Mouse (Mus musculus): ENCODE data around the gene Tgfb1.

DNA sequence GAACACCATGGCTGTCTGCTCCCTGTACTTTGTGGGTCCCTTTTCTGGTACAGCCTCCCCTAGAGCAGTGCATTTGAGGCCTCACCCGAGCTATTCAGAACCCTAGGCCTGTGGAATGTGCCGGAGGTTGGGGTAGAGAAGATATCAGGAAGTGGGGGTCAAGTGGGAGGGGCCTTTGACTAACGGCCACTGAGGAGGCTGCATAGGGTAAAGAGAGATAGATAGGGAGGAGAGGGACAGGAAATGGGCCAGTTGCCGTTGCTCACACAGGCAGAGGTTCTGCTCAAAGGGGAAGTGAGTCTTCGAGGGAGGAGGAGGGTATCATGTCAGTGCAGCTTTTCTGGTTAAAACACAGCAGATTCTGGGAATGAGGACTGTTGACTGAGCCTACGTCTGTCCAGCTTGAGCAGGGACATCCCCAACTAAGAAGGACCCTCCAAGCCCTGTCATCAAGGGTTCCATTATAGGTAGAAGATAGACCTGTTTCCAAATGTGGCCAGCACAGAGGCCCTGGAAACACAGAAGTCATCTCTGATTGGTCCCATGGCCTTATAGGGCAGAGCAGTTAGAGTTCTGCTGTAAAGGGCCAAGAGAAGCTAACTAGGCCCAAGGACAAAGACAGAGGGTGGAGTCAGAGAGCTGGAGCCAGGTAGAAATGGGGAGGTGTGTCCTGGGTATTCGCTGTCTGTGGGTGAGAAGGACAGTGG, 3.2 kb upstream of the Tgfb1 start:
- TF ChIP-seq CTCF (IDR thresholded peaks at IDR 0.05; ENCODE audit: low read depth) (no peak), EP300 (IDR thresholded peaks at IDR 0.05; ENCODE audit: low read depth) (peak; percentile 77)
